Mouse (Mus musculus) gastrocnemius, adult 2 months (tissue): Measurements from ENCODE around the gene Slc16a10. TPM values are rescaled to one million over a fixed set of nuclear protein-coding genes. Genes with fewer than 3 reads are reported as not detected.
A peak's percentile ranks its signal among the peaks of the same experiment; 100 is the strongest.

Source experiments
- DNase-seq: peaks from one replicate; pipeline ENCODE4 v3.0.0; 2022
- H3K27ac ChIP-seq: fragments of 200-600 bp; 2 replicates; pipeline ENCODE4 v1.8.1; 2022; ENCODE audit warnings: mild to moderate bottlenecking
- H3K4me3 ChIP-seq: fragments of 200-600 bp; 2 replicates; pipeline ENCODE4 v1.8.1; 2022; ENCODE audit warnings: mild to moderate bottlenecking, moderate library complexity
- CTCF ChIP-seq: fragments of 200-600 bp; IDR thresholded peaks from 2 replicates; pipeline ENCODE4 v1.8.1; 2022; ENCODE audit warnings: antibody characterized with exemption, mild to moderate bottlenecking, moderate library complexity
- intact Hi-C: fragments of 180-260 bp; cut with DNase I; formaldehyde crosslinking; loops from one replicate; pipeline ENCODE4 v1.15.1; 2025
- total RNA-seq, 2 experiments: library from RNA; stranded (reverse); gene quantifications; 2 replicates each; pipeline ENCODE4 v1.2.3; 2021

The Slc16a10 gene
- total RNA-seq, 2 experiments from 2014 or later: 39.8 to 43.6 TPM

GRCm38 (mm10) chr10:40119466-40119865 is 22.6 kb downstream of the Slc16a10 start:
- intact Hi-C loops: no loop called here
- no peak for DNase-seq
- H3K27ac ChIP-seq: no peak overlapping the region
- TF ChIP-seq CTCF: no peak
- no peak overlapping the region for H3K4me3 ChIP-seq

GRCm38 (mm10) chr10:40118743-40119387 is 23.2 kb downstream of the Slc16a10 start:
- H3K27ac ChIP-seq: no peak overlapping the region
- intact Hi-C loops: no loop called here
- no peak for TF ChIP-seq CTCF

DNA sequence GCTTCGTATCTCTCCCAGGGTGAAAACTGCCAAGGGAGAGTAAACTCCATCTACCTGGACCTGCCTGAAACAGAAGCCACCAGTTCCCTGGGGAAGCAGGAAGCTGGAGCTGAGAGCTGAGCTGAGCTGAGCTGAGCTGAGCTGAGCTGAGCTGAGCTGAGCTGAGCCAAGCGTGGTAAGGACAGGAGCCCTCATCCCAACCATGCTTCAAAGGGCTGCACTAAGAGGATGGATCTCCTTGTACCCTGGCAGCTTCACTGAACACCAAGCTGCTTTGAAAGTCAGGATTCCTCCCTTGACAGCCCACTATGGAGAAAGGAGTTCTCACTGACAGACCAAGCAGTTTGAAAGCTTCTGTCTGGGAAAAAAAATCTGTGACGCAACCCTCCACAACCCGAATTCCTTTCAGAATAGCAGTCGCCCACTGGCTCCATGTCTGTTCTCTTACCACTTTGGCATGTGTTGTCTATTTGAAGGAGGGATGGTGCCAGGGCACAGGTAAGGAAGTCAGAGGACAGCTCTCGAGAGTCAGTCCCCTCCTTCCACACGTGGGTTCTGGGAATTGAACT is 28.5 kb downstream of the Slc16a10 start:
- TF ChIP-seq CTCF: no peak
- peak overlapping the region; percentile 93 for H3K27ac ChIP-seq
- no peak overlapping the region for H3K4me3 ChIP-seq
- no peak for DNase-seq
- intact Hi-C loops: no loop called here

More at GRCm38 (mm10) chr10:40118743-40119387, 23.2 kb downstream of the Slc16a10 start:
- H3K4me3 ChIP-seq: no peak overlapping the region
- DNase-seq: no peak

DNA sequence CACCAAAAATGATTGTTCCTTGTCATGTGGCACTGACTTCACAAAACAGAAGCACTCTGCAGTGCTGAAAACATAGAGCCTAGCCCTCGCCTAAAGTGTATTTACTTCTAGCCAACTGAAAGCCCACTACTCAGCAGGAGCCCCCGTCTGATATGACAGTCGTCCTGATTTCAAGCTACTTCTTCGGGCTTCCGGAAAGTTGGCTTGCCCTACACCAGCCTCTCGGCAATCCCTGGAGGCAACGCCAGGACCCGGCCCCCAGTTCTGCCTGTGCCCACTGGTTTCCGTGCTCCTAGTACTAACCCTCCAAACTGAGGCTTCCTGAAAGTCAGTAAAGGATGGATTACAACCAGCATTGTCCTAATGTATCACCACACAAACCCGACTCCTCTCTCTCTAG is 29.8 kb downstream of the Slc16a10 start:
- intact Hi-C loops: no loop called here
- DNase-seq: no peak
- no peak for TF ChIP-seq CTCF
- Histone ChIP-seq H3K27ac (peak overlapping the region; percentile 93), H3K4me3 (no peak overlapping the region)

GRCm38 (mm10) chr10:40109520-40109919 is 32.5 kb downstream of the Slc16a10 start:
- Histone ChIP-seq H3K27ac (peak overlapping the region; percentile 93), H3K4me3 (peak overlapping the region; percentile 9; the same call in 1 of the 2 replicates)
- DNase-seq: peak; percentile 52
- intact Hi-C loops: loop anchor here (2.0 to 5.0 kb wide), 2 partner anchors 31 to 42 kb away; no protein-coding TSS in a partner anchor
- TF ChIP-seq CTCF: no peak

DNA sequence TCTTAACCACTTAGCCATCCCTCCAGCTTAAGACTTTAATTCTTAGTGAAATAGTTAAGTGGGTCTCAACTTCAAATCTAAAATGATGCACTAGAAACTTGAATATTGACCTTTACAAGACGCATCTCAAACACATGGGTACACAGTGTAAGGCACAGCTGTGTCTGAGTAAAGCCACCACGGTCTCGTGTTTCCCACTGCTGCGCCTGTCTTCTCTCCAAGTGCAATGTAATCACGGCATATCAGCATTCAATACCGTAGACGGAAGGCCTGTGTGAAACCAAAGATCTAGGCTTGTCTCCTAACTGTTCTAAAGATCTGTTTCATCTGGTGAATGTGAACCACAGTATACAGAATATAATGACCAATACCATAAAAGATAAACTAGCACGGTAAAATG is 33.1 kb downstream of the Slc16a10 start:
- intact Hi-C loops: loop anchor here (2.0 to 5.0 kb wide), 2 partner anchors 32 to 42 kb away; no protein-coding TSS in a partner anchor
- Histone ChIP-seq H3K4me3 (no peak overlapping the region), H3K27ac (peak overlapping the region; percentile 93)
- peak; percentile 61 for DNase-seq
- no peak for TF ChIP-seq CTCF

- peak overlapping the region; percentile 93 for H3K27ac ChIP-seq
- DNase-seq: peak; percentile 55
- TF ChIP-seq CTCF: no peak
- H3K4me3 ChIP-seq: peak overlapping the region; percentile 27; the same call in 1 of the 2 replicates
- intact Hi-C loops: loop anchor here (2.0 to 5.0 kb wide), 2 partner anchors 33 to 41 kb away; no protein-coding TSS in a partner anchor
These were observed 34.1 kb downstream of the Slc16a10 start for GRCm38 (mm10) chr10:40107995-40108394.

GRCm38 (mm10) chr10:40105174-40105573 is 36.9 kb downstream of the Slc16a10 start:
- Histone ChIP-seq H3K4me3 (no peak overlapping the region), H3K27ac (peak overlapping the region; percentile 93)
- DNase-seq: no peak
- no peak for TF ChIP-seq CTCF
- intact Hi-C loops: loop anchor here (5.0 kb wide), 1 partner anchor 38 kb away; no protein-coding TSS in a partner anchor

- intact Hi-C loops: no loop called here
- no peak for DNase-seq
- no peak for TF ChIP-seq CTCF
These were observed 38.3 kb downstream of the Slc16a10 start for GRCm38 (mm10) chr10:40103790-40104189.

GRCm38 (mm10) chr10:40102986-40103385 is 39.1 kb downstream of the Slc16a10 start:
- intact Hi-C loops: no loop called here
- DNase-seq: no peak
- TF ChIP-seq CTCF: no peak
- Histone ChIP-seq H3K4me3 (no peak overlapping the region), H3K27ac (peak overlapping the region; percentile 66)

More at GRCm38 (mm10) chr10:40103790-40104189, 38.3 kb downstream of the Slc16a10 start:
- H3K27ac ChIP-seq: peak overlapping the region; percentile 66
- H3K4me3 ChIP-seq: no peak overlapping the region

DNA sequence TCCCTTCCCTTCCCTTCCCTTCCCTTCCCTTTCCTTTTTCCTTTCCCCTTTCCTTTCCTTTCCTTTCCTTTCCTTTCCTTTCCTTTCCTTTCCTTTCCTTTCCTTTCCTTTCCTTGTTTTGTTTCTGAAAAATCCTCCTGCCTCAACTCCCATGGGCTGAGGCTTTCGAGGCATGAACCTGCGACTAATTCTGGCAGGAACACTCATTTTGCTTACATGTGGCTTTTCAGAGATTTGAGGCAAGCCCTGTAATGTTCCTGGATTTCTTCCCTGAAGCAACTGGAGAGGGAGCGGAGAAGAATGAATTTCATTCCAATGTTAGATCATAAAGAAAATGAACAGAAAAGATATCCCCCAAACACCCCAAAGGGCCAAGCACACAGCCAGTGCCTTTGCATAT is 39.9 kb downstream of the Slc16a10 start:
- TF ChIP-seq CTCF: no peak
- Histone ChIP-seq H3K27ac (peak overlapping the region; percentile 66), H3K4me3 (no peak overlapping the region)
- DNase-seq: no peak
- intact Hi-C loops: no loop called here

DNA sequence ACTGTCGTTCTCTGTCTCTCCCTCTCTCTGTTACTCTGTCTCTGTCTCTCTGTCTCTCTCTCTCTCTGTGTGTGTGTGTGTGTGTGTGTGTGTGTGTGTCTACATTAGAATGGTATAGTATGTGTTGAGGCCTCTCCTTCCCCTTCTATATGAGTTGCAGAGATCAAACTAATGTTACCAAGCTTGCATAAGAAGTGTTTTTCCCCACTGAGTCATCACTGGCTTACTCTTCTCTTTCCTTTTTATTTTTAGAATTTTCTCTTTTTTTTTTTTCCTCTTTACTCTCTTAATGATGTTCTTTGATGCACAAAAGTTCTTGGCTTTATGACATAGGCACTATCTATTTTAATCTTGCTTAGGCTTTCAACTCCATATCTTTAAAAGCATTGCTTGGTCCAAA is 43.6 kb downstream of the Slc16a10 start:
- TF ChIP-seq CTCF: no peak
- no peak for DNase-seq
- Histone ChIP-seq H3K4me3 (no peak overlapping the region), H3K27ac (no peak overlapping the region; the same call in 1 of the 2 replicates)
- intact Hi-C loops: no loop called here

GRCm38 (mm10) chr10:40097519-40097918 is 44.5 kb downstream of the Slc16a10 start:
- Histone ChIP-seq H3K4me3 (no peak overlapping the region), H3K27ac (peak overlapping the region; percentile 35; the same call in 1 of the 2 replicates)
- no peak for DNase-seq
- TF ChIP-seq CTCF: no peak
- intact Hi-C loops: no loop called here
